ENCODE assay signal across 8 mouse cellular contexts in the genomic region with DNA sequence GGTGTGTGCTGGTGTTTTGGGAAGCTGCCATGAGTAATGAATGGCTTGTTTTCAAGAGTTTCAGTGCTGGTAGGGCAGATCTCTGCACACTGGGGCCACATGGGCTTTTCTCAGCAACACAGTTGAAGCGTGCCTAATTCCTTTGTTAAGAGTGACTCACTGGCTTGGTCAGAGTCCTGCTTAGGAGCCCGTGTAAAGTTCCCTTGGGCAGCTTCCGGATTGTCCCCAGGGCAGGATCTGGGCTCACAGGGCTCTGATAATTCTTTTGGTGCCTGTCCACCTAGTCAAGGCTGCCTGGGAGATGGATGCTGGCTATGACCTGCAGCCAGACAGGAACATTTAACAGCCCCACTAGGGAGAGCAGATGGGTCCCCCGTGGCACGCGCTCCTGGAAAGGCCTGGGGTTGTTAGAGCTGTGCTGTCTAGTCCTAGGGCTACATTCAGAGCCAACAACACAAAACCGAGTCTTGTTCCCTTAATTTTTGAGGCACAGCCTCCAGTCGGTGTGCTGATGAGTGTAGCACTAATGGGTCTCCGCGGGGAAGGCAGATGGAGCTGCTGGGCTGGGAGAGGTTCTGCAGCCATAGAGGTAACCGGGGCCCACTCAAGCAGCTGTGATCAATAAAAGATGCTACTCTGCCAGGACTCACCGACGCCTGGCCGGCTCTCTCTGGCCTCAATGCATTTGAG. TPM values are rescaled to one million over a fixed set of nuclear protein-coding genes. Genes with fewer than 3 reads are reported as not detected.
DNase-seq lines count a peak whose midpoint lies in the region; ATAC-seq and TF ChIP-seq lines count a peak whose summit lies in the region.

No protein-coding gene starts in this region.

- intact Hi-C loops in heart, postnatal 10 days (cut with DNase I): no loop called here

- H3K4me2 ChIP-seq in embryonic facial prominence, embryonic 13.5 days: 0 out of 2 replicates have a peak overlapping the region, but pooled peaks have one; percentile 11
- no peak overlapping the region for H3K4me2 ChIP-seq in midbrain, embryonic 13.5 days (replicated peaks)
- no peak overlapping the region for H3K4me2 ChIP-seq in liver, postnatal 0 days (ENCODE audit: low read depth, low read length)

- no peaks in the 10 kb centered on the region for H3K27me3 ChIP-seq in embryonic facial prominence, embryonic 13.5 days
- no peaks in the 10 kb centered on the region for H3K27me3 ChIP-seq in midbrain, embryonic 13.5 days
- H3K27me3 ChIP-seq in liver, postnatal 0 days (ENCODE audit: insufficient read depth, low read length): no peaks in the 10 kb centered on the region

- H3K9ac ChIP-seq in embryonic facial prominence, embryonic 13.5 days: 0 out of 2 replicates have a peak overlapping the region, but pooled peaks have one; percentile 36
- 0 out of 2 replicates have a peak overlapping the region, but pooled peaks have one; percentile 19 for H3K9ac ChIP-seq in midbrain, embryonic 13.5 days (replicated peaks)
- no peak overlapping the region for H3K9ac ChIP-seq in liver, postnatal 0 days (replicated peaks)

- H3K27ac ChIP-seq in embryonic facial prominence, embryonic 13.5 days: peak overlapping the region; percentile 68
- H3K27ac ChIP-seq in midbrain, embryonic 13.5 days: peak overlapping the region; percentile 83
- H3K27ac ChIP-seq in liver, postnatal 0 days (ENCODE audit: low read depth): no peak overlapping the region

- no peak for TF ChIP-seq CTCF in liver, postnatal 0 days (IDR thresholded peaks at IDR 0.05; ENCODE audit: low read depth)

- peaks cover 4% of the 10 kb centered on the region; the same call in 1 of the 2 replicates for H3K9me3 ChIP-seq in embryonic facial prominence, embryonic 13.5 days
- peaks cover 5% of the 10 kb centered on the region for H3K9me3 ChIP-seq in midbrain, embryonic 13.5 days
- H3K9me3 ChIP-seq in liver, postnatal 0 days (ENCODE audit: low read length): 0 out of 2 replicates have a peak, but pooled peaks cover 5% of the 10 kb centered on the region

- no peak for TF ChIP-seq EP300 in liver, postnatal 0 days (IDR thresholded peaks at IDR 0.05; ENCODE audit: low read depth)

- peak; percentile 59; the same call in 1 of the 2 replicates for ATAC-seq in embryonic facial prominence, embryonic 13.5 days (ENCODE audit: insufficient number of reproducible peaks, insufficient read depth, low FRiP score, low TSS enrichment, low read depth)
- peak; percentile 65 for ATAC-seq in midbrain, embryonic 13.5 days
- no peak for ATAC-seq in liver, postnatal 0 days

- WGBS in embryonic facial prominence, embryonic 13.5 days: 26% methylated on average over 14 of the region's 14 CpGs
- 12% methylated on average over 14 of the region's 14 CpGs for WGBS in midbrain, embryonic 13.5 days
- WGBS in liver, postnatal 0 days (ENCODE audit: insufficient replicate concordance): 75% methylated on average over 14 of the region's 14 CpGs

- H3K4me1 ChIP-seq in embryonic facial prominence, embryonic 13.5 days: peaks cover 21% of the 10 kb centered on the region
- H3K4me1 ChIP-seq in midbrain, embryonic 13.5 days (replicated peaks): peaks cover 47% of the 10 kb centered on the region
- H3K4me1 ChIP-seq in liver, postnatal 0 days (ENCODE audit: insufficient read depth): no peaks in the 10 kb centered on the region

- DNase-seq in right cerebral cortex, postnatal 10 days (ENCODE audit: low spot score in 2 of 2): peak; percentile 43 to 58
- no peak for DNase-seq in right cerebral cortex, postnatal 14 days
- DNase-seq in heart, postnatal 10 days: peak; percentile 51 to 61
- DNase-seq in kidney, postnatal 36 days: peak; percentile 64 to 65
- no peak for DNase-seq in thymus, postnatal 4 days
- no peak for DNase-seq in liver, postnatal 0 days

- peaks cover 48% of the 10 kb centered on the region for H3K36me3 ChIP-seq in embryonic facial prominence, embryonic 13.5 days
- H3K36me3 ChIP-seq in midbrain, embryonic 13.5 days: peaks cover 24% of the 10 kb centered on the region
- peaks cover 13% of the 10 kb centered on the region for H3K36me3 ChIP-seq in liver, postnatal 0 days (replicated peaks; ENCODE audit: insufficient read depth, low read length)

- no peak overlapping the region for H3K4me3 ChIP-seq in embryonic facial prominence, embryonic 13.5 days
- H3K4me3 ChIP-seq in midbrain, embryonic 13.5 days (replicated peaks): no peak overlapping the region
- H3K4me3 ChIP-seq in liver, postnatal 0 days (ENCODE audit: low read depth, low read length): no peak overlapping the region

RNA-seq across cellular contexts. Expression of gene Pepd, which starts 27.2 kb away (rescaled TPM):
- 50.8 and 53.4 TPM in 2 replicates for polyA plus RNA-seq in embryonic facial prominence, embryonic 13.5 days (2015; fragmentation: Nextera tagmentation; extraction: Ambion mirVana)
- total RNA-seq in heart, postnatal 10 days (2021): 10 to 100 TPM; 26.3 to 27.6 TPM
- 55.5 and 56.0 TPM in 2 replicates for polyA plus RNA-seq in midbrain, embryonic 13.5 days (2015; fragmentation: Nextera tagmentation; extraction: Ambion mirVana)
- 27.5 and 30.2 TPM in 2 replicates for polyA plus RNA-seq in liver, postnatal 0 days (2015; fragmentation: Nextera tagmentation; extraction: Ambion mirVana)

Comparison
In these comparisons a context has a peak if more than half of its experiments do, and no peak if none do; other contexts are left out.
1. DNase-seq: peak in right cerebral cortex, postnatal 10 days (2 of 2), heart, postnatal 10 days (2 of 2) and kidney, postnatal 36 days (2 of 2); none in right cerebral cortex, postnatal 14 days (single experiment), thymus, postnatal 4 days (single experiment) and liver, postnatal 0 days (single experiment).